Mouse (Mus musculus): ENCODE results near the gene Csnk1e.

DNA sequence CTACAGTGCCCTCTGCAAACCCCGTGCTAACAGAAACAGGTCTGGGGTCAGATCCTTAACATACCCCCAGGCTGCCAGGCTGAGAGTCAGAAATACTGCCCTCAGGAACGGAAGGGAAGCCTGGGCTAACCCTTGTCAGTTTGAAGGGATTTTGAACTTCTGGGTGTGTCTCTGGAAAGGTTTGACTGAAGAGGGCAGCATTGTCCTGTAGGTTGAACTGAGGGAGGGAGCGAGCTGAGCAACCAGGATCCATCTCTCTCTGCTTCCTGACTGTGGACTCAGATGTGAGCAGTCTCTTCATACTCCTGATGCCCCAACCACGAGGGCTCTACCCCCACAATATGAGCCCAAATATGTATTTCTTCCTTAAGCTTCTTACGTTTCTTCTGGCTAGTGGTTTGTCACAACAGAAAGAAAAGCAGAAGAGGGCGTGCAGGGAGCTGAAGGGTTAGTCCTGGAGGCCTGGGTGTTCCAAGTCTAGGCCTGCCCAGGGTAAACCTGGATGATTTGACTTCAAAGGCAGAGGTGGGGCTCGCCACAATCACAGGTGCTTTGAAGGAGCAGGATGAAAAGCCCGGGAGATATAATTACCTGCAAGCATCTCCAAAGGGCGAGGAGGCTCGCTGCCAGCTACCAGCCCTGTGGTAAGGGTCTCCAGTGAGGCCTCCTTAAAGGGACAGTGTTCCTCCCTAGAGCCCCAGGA is 43.9 kb downstream of the Csnk1e start:
- no peak for TF ChIP-seq CTCF (IDR thresholded peaks at IDR 0.05; ENCODE audit: borderline replicate concordance, insufficient read depth, low read depth, low read length)
- TF ChIP-seq POLR2A (IDR thresholded peaks at IDR 0.05; ENCODE audit: borderline replicate concordance, insufficient read depth, low read length): no peak

All from cerebellum, adult 2 months (tissue).